Mouse (Mus musculus) heart, postnatal 4 days (tissue): ENCODE measurements around the gene Prorsd1. TPM values are rescaled to one million over a fixed set of nuclear protein-coding genes. Genes with fewer than 3 reads are reported as not detected.
A peak's percentile ranks its signal among the peaks of the same experiment; 100 is the strongest.
"Not testable (repeated sequence)": the region's sequence is repeated elsewhere in the genome, so short reads cannot be mapped to it uniquely, and the experiment has no call there.

ENCODE experiments used
- DNase-seq: peaks from one replicate; pipeline ENCODE4 v3.0.0; 2021
- total RNA-seq, 2 experiments: library from RNA; stranded (reverse); gene quantifications; 2 replicates each; pipeline ENCODE4 v1.2.3; 2021

Prorsd1 gene
- 10 to 100 TPM; 14.2 to 17.7 TPM for total RNA-seq

- peak; percentile 92 for DNase-seq
Observed at GRCm38 (mm10) chr11:29514682-29515412, at the start of gene Prorsd1. Prorsd1 (minus strand) TSS chr11:29515033.

- no peak for DNase-seq
Observed at GRCm38 (mm10) chr11:29563406-29563805, 48.6 kb upstream of the Prorsd1 start.

GRCm38 (mm10) chr11:29560990-29561389, 46.2 kb upstream of the Prorsd1 start:
- no peak for DNase-seq

GRCm38 (mm10) chr11:29560452-29560851, 45.6 kb upstream of the Prorsd1 start:
- DNase-seq, result no peak

- peak; percentile 17 for DNase-seq
Observed at GRCm38 (mm10) chr11:29549425-29549778, 34.6 kb upstream of the Prorsd1 start.

- DNase-seq, result no peak
Observed at GRCm38 (mm10) chr11:29548504-29549424, 33.9 kb upstream of the Prorsd1 start.

- DNase-seq, result peak; percentile 96
Observed at GRCm38 (mm10) chr11:29547752-29548503, 33.1 kb upstream of the Prorsd1 start, which contains the start of the genes Clhc1 and Rps27a. Clhc1 (plus strand) TSS chr11:29547950. Rps27a (minus strand) TSS chr11:29548109.

GRCm38 (mm10) chr11:29547249-29547751, 32.5 kb upstream of the Prorsd1 start:
- no peak for DNase-seq

- no peak for DNase-seq
Observed at GRCm38 (mm10) chr11:29546762-29547161, 31.9 kb upstream of the Prorsd1 start.

GRCm38 (mm10) chr11:29546297-29546696, 31.5 kb upstream of the Prorsd1 start:
- DNase-seq, result not testable (repeated sequence)

GRCm38 (mm10) chr11:29545150-29545752, 30.4 kb upstream of the Prorsd1 start:
- not testable (repeated sequence) for DNase-seq

GRCm38 (mm10) chr11:29544225-29544945, 29.6 kb upstream of the Prorsd1 start:
- no peak for DNase-seq

GRCm38 (mm10) chr11:29538201-29538600, 23.4 kb upstream of the Prorsd1 start:
- DNase-seq, result no peak

GRCm38 (mm10) chr11:29525988-29526794, 11.4 kb upstream of the Prorsd1 start, which contains the start of gene Mtif2:
Mtif2 (plus strand) TSS chr11:29526408.
- DNase-seq, result peak; percentile 83

GRCm38 (mm10) chr11:29514325-29514681, 530 bp downstream of the Prorsd1 start:
- DNase-seq, result no peak

GRCm38 (mm10) chr11:29512818-29513535, 1.9 kb downstream of the Prorsd1 start:
- no peak for DNase-seq

- DNase-seq, result no peak
Observed at GRCm38 (mm10) chr11:29509421-29509820, 5.4 kb downstream of the Prorsd1 start.

- DNase-seq, result no peak
Observed at GRCm38 (mm10) chr11:29504899-29505625, 9.8 kb downstream of the Prorsd1 start.
